Mouse (Mus musculus) c-Kit-positive CD71-positive TER-119-positive erythroid progenitor cells, embryonic 14.5 days (primary cell): ENCODE data around the gene Rps27l.
"Not testable (repeated sequence)": the region's sequence is repeated elsewhere in the genome, so short reads cannot be mapped to it uniquely, and the experiment has no call there.

ENCODE experiments used
- DNase-seq: peaks from one replicate; pipeline ENCODE4 v3.0.0-alpha.2; 2013; ENCODE audit warnings: low spot score

The Rps27l gene

DNA sequence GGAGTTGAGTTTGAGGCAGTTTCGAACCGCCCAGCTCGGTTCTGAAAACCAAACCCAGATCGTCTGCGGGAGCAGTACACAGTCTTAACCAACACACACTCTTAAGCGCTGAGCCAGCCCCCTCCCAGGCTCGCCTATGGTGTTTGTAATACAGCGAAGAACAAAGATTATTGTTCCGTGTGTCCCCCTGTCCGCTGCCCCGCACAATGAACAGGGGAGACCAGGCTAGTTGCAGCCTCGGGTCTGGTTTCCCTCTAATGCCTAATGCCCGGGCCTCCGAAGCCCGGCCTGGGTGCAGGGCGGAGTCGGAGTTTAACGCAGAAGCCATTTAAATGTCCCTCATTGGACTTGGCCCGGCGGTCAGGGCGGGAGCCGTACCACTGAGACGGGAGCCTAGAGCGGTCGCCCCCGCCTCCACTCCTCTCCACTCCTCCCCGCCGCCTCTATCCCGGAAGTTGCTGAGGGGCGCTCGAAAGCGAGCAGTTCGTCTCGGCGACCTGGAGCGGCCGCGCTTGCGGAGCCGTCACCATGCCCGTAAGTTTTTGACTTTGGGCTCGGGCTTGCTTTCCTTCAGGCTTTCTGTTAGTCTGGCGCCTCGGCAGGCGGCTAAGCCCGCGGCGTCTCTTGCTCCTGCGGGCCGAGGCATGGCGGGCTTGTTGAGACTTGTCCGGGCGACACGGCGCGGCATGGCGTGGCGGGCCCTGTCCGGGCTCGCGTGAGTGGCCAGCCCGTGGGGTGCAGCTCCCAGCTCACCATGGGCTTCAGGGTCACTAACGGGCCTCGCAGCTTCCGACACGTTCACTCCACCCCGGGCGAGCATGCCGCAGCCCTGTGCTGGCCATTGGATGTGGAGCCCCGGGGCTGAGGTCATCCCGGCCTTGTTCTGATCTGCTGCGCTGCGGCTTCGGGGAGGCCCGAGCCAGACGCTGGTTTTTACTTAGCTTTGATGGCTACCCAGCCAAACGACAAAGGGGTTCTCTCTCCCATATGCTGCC lies at the start of gene Rps27l:
Gene Rps27l (plus strand): TSS at position 440 of the 995 bp plus-strand sequence.
- DNase-seq = peak; percentile 94

GRCm38 (mm10) chr9:66896951-66897350 lies 48.9 kb upstream of the Rps27l start:
- no peak for DNase-seq

GRCm38 (mm10) chr9:66897851-66898250 lies 48.0 kb upstream of the Rps27l start:
- no peak for DNase-seq

DNA sequence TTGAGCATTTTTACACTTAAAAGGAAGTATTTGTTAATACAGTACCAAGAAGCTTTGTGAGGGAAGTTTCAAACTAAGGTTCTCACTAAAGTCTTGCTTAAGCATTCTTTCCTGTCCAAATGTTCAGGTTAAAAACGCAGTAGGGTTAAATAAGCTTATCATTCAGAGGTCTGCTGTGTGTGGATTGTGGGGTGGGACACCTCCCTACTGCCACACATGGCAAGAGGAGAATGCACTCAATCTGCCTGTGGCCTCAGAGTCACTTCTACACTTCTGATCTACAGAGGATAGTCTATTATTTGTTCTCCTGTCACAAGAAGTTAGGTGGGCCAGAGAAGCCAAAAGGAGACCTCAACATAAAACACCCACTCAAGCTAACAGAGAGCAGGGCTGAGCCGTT lies 46.8 kb upstream of the Rps27l start:
- no peak for DNase-seq

DNA sequence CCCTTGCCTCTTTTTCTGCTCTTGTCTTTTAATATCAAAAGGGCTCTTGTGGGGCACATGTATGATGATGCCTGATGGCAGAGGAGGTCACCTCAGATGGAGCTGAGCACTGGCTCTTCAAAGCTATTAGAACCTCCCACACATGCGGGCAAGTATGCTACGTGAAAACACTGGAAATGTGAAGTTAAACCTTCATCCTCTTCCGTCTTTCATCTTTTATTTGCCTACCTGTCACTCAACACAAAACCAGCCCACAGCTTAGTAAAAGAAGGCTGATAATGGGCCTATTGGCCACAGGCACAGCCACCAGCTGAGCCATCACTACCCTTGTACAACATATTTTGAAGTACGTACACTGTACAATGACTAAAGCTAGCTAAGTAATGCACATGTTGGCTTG lies 46.4 kb upstream of the Rps27l start:
- no peak for DNase-seq

GRCm38 (mm10) chr9:66905990-66906389 lies 39.9 kb upstream of the Rps27l start:
- no peak for DNase-seq

DNA sequence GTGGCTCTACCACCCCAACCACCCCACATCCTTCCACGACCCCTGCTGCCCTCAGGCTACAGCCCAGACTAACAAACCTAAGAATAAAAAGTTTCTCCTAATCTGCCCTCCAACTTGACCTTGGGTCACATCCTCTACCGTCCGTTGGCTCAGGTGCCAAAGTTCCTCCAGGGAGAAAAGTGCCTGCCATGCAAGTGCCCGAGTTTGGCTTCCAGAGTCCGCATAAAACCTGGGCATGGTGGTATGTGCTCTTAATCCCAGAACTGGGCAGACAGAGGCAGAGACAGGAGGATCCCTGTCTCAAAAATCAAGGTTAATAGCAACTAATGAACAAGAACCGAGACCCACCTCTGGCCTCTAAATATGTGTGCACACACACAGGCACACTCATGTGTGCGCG lies 38.8 kb upstream of the Rps27l start:
- DNase-seq = no peak

DNA sequence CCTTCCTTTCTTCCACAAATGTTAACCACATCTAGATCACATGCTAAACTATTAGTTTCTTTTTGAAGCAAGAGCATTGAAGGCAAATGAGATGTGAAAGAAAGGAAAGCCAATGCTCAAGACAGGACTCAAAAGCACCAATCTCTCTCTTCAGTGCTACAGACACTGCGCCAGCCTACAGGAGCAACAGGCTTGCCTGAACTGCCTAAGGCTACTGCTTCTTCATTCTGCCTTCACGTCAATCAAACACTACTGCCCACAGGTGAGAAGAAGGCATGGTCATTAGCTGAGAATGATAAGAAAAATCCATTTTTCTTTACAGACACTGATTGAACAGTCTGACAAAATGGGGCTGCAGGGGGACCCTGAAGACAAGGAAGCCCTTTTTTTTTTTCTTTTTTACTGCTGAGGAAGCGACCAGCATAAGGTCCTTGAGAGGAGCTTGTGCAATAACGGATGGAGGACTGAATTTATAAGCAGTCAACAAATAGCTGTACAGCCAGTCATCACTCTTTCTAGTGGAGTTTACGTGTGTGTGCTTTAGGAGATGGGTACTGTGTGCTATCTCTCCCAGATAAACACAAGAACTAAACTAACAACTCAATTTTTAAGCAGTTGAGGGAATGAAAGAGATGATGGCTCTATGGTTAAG lies 38.0 kb upstream of the Rps27l start:
- no peak for DNase-seq

GRCm38 (mm10) chr9:66909922-66910321 lies 36.0 kb upstream of the Rps27l start:
- no peak for DNase-seq

- DNase-seq = no peak
Observed at GRCm38 (mm10) chr9:66910677-66911076, 35.2 kb upstream of the Rps27l start.

GRCm38 (mm10) chr9:66912304-66912703 lies 33.6 kb upstream of the Rps27l start:
- DNase-seq = no peak

- DNase-seq = not testable (repeated sequence)
Observed at GRCm38 (mm10) chr9:66913254-66913934, 32.5 kb upstream of the Rps27l start.

- no peak for DNase-seq
Observed at GRCm38 (mm10) chr9:66914540-66914939, 31.3 kb upstream of the Rps27l start.

- DNase-seq = no peak
Observed at GRCm38 (mm10) chr9:66915401-66915800, 30.5 kb upstream of the Rps27l start.

DNA sequence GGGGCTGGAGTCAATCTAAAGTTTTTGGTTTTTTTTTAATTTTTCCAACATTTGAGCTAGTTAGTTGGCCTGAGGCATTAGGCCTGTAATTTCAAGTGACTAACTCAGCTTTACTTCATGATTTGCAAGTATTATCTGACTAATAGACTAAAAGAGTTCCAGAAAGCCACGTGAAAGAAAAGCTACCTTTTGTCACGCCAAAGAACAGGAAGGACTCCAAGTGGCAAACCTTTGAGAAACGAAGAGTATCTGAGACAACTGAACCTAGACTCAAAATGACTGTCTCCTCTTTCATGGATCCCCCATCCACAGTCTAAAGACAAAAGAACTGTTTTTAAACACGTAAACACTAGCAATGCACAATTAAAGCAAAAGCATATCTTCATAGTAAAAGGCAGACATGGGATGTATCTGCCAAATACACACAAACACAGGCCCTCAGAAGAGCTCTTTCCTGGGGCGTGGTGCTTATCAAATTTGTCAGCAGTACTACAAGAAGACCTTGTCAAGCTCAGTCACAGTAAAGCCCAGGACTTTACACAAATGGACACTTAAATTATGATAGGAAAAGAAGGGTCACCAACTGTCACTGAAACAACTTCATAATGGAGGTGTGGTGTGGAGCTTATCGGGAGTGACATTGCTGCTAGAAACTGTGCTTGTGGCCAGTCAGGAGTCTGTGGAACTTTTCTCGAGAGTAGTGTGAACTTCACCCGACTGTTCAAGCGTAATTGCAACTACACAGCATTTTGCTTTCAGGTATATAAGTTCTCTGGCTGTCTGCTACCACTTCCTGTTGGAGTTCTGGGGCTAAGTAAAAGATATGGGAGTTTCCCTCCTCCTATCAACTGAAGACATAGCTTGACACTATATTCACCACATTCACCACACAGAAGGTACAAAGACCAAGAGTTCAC lies 29.8 kb upstream of the Rps27l start:
- peak; percentile 81 for DNase-seq

GRCm38 (mm10) chr9:66917216-66917891 lies 28.5 kb upstream of the Rps27l start:
- DNase-seq = no peak

GRCm38 (mm10) chr9:66917892-66918255 lies 28.0 kb upstream of the Rps27l start:
- DNase-seq = no peak

- no peak for DNase-seq
Observed at GRCm38 (mm10) chr9:66918672-66919330, 27.1 kb upstream of the Rps27l start.

- peak; percentile 97 for DNase-seq
Observed at GRCm38 (mm10) chr9:66919382-66919971, 26.4 kb upstream of the Rps27l start, which contains the start of gene Rab8b. Gene Rab8b (minus strand): TSS chr9:66919687.

- DNase-seq = no peak
Observed at GRCm38 (mm10) chr9:66919981-66920380, 25.9 kb upstream of the Rps27l start.
